Mouse (Mus musculus) neural tube, postnatal 0 days (tissue): ENCODE data around the gene Lgals3bp. TPM values are rescaled to one million over a fixed set of nuclear protein-coding genes. Genes with fewer than 3 reads are reported as not detected.

Experiments used
- polyA plus RNA-seq: library from polyadenylated mRNA; unstranded; fragments of >200 nt; fragmentation: Nextera tagmentation; extraction: Ambion mirVana; gene quantifications from 2 replicates; pipeline ENCODE4 v1.2.1, GENCODE M21; 2015

Lgals3bp gene
- 15.8 and 17.8 TPM in 2 replicates for polyA plus RNA-seq

DNA sequence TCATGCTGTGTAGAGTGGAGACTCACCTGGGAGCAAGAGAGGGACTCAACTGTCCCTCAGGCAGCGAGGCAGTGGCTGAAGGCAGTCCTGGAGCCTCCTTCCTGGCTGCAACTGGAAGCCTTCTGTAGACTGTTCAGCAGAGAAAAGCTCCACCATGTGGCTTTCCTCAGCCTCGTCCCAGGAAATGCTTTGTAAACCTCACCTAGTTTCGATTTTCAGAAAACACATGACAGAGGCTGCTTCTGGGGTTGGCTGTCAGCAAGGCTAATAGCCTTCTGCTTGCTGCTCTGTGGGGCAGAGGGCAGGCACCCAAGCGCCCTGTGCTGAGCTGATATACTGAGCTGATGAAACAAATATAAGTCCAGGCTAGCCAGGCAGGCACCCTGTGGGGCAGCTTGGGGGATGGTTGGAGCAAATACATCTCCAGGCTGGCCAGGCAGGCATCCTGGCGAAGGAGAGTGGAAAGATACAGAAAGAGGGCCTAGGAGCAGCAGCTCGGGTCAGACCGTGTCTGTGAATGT, at the start of gene Lgals3bp:
TSS of gene Lgals3bp (minus strand) at position 333 of the 521 bp plus-strand sequence.

DNA sequence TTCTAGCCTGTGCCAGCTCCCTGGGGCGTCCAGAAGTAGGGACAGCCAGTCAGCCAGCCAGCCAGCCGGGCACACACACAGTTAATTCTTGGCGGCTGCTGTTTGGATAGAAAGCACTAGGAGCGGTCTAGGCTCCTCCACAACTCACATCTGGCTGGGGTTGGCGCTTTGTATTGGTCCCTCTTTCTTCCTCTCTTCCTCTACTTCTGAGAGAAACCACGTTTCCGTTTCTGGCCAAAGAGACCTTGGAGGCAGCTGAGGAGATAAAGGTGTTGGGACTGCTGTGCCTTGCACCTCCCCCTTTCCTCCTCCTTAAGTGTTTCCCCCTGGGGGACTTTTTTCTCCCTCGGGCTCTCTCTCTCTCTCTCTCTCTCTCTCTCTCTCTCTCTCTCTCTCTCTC, 26.1 kb upstream of the Lgals3bp start, which contains the start of gene C1qtnf1:
TSS of gene C1qtnf1 (plus strand) at position 218 of the 400 bp plus-strand sequence.

DNA sequence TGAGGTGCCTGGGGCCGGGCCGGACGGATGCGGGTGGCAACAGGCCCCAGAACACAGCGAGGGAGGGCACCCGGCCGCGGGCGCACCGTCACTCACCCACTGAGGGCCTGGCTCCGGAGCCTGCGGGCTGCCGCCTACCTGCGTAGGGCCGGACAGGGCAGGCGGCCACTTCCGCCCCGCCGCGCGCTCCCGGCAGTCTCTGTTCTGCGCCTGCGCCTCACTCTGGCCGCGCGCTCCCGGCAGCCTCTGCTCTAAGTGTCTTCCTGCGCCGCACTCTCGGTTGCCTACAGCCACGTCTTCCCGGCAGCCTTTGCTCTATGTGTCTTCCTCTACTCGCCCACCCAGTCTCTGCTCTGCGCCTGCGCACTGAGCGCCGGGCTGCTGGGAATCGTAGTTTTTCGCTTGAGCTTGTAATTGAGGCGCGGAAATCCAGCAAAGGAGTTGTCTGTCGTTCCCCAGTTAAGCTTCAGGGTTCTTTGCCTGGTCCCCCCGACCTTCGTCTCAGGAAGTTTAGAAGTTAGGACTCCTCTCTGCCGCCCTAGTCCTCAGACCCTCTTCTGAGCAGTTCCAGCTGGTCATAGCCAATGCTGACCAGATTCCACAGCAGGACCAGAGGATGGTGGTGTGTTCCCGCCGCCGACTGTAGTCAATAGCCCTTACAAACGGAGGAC, 17.1 kb upstream of the Lgals3bp start, which contains the start of gene Cant1:
TSS of gene Cant1 (minus strand) at position 253 of the 671 bp plus-strand sequence.

DNA sequence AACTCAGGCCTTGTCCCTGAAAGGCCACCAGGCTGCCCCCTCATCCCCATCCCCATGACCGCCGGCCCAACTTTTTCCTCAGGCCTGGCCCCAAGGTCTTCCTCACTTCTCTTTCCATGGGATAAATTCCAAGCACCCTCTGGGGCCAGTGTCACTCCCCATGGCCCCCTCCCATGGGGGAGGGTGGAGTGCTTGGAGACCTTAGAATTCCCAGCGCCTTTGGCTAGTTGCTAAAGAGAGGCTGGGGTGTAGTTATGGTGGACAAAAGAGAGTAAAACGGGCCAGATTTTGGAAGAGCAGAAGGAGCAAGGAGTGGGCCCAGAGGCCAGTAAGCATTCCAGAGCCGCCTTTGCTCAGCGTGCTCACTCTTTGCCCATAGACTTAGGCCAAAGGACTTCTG, 46.3 kb downstream of the Lgals3bp start, which contains the start of gene Timp2:
TSS of gene Timp2 (minus strand) at position 101 of the 400 bp plus-strand sequence.

Other genes with a start within 250 kb of the Lgals3bp start
- 18.4 and 20.7 TPM in 2 replicates for gene Cyth1, start 153.5 kb downstream of the Lgals3bp start, polyA plus RNA-seq
- 11.9 and 16.4 TPM in 2 replicates for gene Usp36, start 111.8 kb downstream of the Lgals3bp start, polyA plus RNA-seq
- 0.15 and 0.19 TPM in 2 replicates for gene Cep295nl, start 59.6 kb downstream of the Lgals3bp start, polyA plus RNA-seq
- 138 and 139 TPM in 2 replicates for gene Timp2, start 46.4 kb downstream of the Lgals3bp start, polyA plus RNA-seq
- gene Cant1, start 17.0 kb upstream of the Lgals3bp start, polyA plus RNA-seq, result 25.1 and 27.0 TPM in 2 replicates
- gene C1qtnf1, start 26.1 kb upstream of the Lgals3bp start, polyA plus RNA-seq, result 5.8 and 6.1 TPM in 2 replicates
- 7.1 and 8.0 TPM in 2 replicates for gene Engase, start 74.7 kb upstream of the Lgals3bp start, polyA plus RNA-seq